Mouse (Mus musculus) liver, embryonic 14.5 days (tissue): ENCODE data around the gene Sncb. TPM values are rescaled to one million over a fixed set of nuclear protein-coding genes. Genes with fewer than 3 reads are reported as not detected.

ENCODE experiments used
- ATAC-seq: fragments of 200-750 bp; cut with Nextera tagmentation; 2 replicates; pipeline ENCODE4 v1.8.0; 2017; ENCODE audit warnings: moderate number of reproducible peaks, mild to moderate bottlenecking, moderate library complexity; ENCODE audit not compliant: insufficient read depth
- DNase-seq, 3 experiments: peaks; one replicate each; pipeline ENCODE4 v3.0.0-alpha.2; 2012 to 2013; ENCODE audit warnings: low read depth in 3 of 3, low spot score in 3 of 3
- H3K27ac ChIP-seq: fragments of 300-500 bp; sonication (generic); 2 replicates; pipeline ENCODE4 v1.5.1; 2014; ENCODE audit warnings: moderate library complexity, mild to moderate bottlenecking, control low read depth, inconsistent platforms
- H3K27me3 ChIP-seq: fragments of 300-500 bp; sonication (generic); 2 replicates; pipeline ENCODE4 v1.6.1; 2014; ENCODE audit warnings: mild to moderate bottlenecking, low read length, moderate library complexity; ENCODE audit not compliant: control insufficient read depth, insufficient read depth
- H3K36me3 ChIP-seq: fragments of 300-500 bp; sonication (generic); replicated peaks from 2 replicates; pipeline ENCODE4 v1.6.1; 2014; ENCODE audit warnings: low read depth; ENCODE audit not compliant: control insufficient read depth, insufficient read depth
- H3K4me1 ChIP-seq, 2 experiments: fragments of 200-500 bp in 1 of 2; fragments of 300-500 bp in 1 of 2; sonication (generic) in 1 of 2; replicated peaks; 2 replicates each; pipeline ENCODE4 v1.6.1; 2012 to 2014; ENCODE audit warnings: antibody characterized with exemption in 1 of 2, inconsistent platforms in 1 of 2, low read length in 1 of 2; ENCODE audit not compliant: control insufficient read depth in 2 of 2, insufficient read depth in 2 of 2
- H3K4me2 ChIP-seq: fragments of 300-500 bp; sonication (generic); 2 replicates; pipeline ENCODE4 v1.6.1; 2014; ENCODE audit warnings: low read depth, mild to moderate bottlenecking, control low read depth, moderate library complexity
- H3K4me3 ChIP-seq, 2 experiments: fragments of 200-500 bp in 1 of 2; fragments of 300-500 bp in 1 of 2; sonication (generic) in 1 of 2; 2 replicates each; pipeline ENCODE4 v1.5.1; 2012 to 2014; ENCODE audit warnings: low read depth in 2 of 2, low read length in 2 of 2, mild to moderate bottlenecking in 2 of 2, control low read depth in 1 of 2, inconsistent platforms in 1 of 2, moderate library complexity in 1 of 2; ENCODE audit not compliant: insufficient read depth in 1 of 2
- H3K9ac ChIP-seq: fragments of 300-500 bp; sonication (generic); replicated peaks from 2 replicates; pipeline ENCODE4 v1.6.1; 2014; ENCODE audit warnings: mild to moderate bottlenecking, control low read depth, moderate library complexity
- H3K9me3 ChIP-seq: fragments of 300-500 bp; sonication (generic); 2 replicates; pipeline ENCODE4 v1.6.1; 2016; ENCODE audit warnings: low read length, mixed read lengths; ENCODE audit not compliant: control insufficient read depth
- CTCF ChIP-seq: IDR thresholded peaks from 2 replicates; pipeline ENCODE4 v1.5.1; 2016; ENCODE audit warnings: antibody characterized with exemption, low read depth, control low read depth
- EP300 ChIP-seq: IDR thresholded peaks from 2 replicates; pipeline ENCODE4 v1.6.1; 2016; ENCODE audit warnings: antibody characterized with exemption, low read depth
- WGBS: fragments of 180-500 bp; shearing (Covaris S2); extraction: QIAGEN DNeasy Blood & Tissue Kit; methylation state at CpG from one replicate; pipeline ENCODE4 v1.1.7; 2014; ENCODE audit not compliant: insufficient replicate concordance; 5-methylcytosine and 5-hydroxymethylcytosine counted together
- polyA plus RNA-seq, 2 experiments: library from polyadenylated mRNA; depleted of rRNA in 1 of 2; stranded (reverse) in 1 of 2; unstranded in 1 of 2; fragments of >200 nt; fragmentation: Nextera tagmentation in 1 of 2; extraction: Ambion mirVana in 1 of 2; gene quantifications; 2 replicates each; pipeline versions ENCODE4 v1.2.1 to v1.2.3; 2012 to 2014

Sncb gene
- polyA plus RNA-seq, 2 experiments, result 0.02 TPM; not detected in 1

DNA sequence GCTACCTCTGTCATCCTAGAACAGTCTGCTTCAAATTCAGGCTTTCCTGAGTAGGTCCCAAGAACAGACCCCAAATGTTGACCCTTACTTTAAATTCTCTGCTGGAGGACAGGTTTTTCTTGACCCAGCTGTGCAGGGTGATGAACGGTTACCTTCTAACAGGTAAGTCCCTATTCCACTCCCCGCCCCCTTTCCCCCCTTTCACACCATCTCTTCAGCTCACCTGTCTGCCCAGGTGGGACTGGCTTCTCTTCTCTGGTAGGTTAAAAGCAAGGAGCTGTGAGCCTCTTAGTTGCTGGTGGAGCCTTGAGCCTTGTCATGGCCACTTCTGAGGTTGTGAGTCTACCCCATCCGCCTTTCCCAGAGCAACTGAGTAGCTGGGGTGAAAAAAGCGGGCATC lies 17.3 kb upstream of the Sncb start, which contains the start of gene Eif4e1b:
Gene Eif4e1b, plus strand, starts transcription at position 301 of the 400 bp plus-strand sequence.
- TF ChIP-seq EP300 (no peak), CTCF (no peak)

DNA sequence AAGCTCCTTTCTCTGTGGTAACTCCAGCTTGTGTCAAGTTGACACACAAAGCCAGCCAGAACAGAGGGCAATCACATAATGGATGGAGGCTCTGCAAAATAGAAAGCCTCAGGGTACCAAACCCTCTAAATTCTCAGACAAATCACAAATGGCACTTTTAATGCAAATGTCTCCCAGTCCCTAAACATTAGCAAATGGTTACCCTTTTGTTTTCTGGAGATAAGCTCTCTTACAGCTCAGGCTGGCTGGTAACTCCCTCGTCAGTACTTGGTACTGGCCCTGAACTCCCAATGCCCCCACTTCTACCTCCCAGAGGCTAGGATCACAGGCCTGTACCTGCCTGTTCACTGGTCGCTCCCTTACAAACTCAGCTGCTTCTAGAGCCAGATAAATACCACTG lies 16.8 kb upstream of the Sncb start:
- 31% methylated on average over 2 of the region's 2 CpGs for WGBS
- H3K4me2 ChIP-seq, result no peak overlapping the region
- no peaks in the 10 kb centered on the region for H3K27me3 ChIP-seq
- no peak overlapping the region for H3K27ac ChIP-seq
- no peaks in the 10 kb centered on the region for H3K9me3 ChIP-seq
- ATAC-seq, result no peak
- DNase-seq, result no peak
- H3K4me3 ChIP-seq, result no peak overlapping the region
- no peaks in the 10 kb centered on the region for H3K36me3 ChIP-seq
- no peak overlapping the region for H3K9ac ChIP-seq
- H3K4me1 ChIP-seq, result no peaks in the 10 kb centered on the region
- TF ChIP-seq CTCF (no peak), EP300 (no peak)

More for the DNA sequence above, 17.3 kb upstream of the Sncb start, which contains the start of gene Eif4e1b:
- H3K9ac ChIP-seq, result no peak within 1 kb of the TSS
- no peaks in the 10 kb centered on the region for H3K27me3 ChIP-seq
- H3K4me3 ChIP-seq, result no peak within 1 kb of the TSS
- H3K4me1 ChIP-seq, result no peaks in the 10 kb centered on the region
- ATAC-seq (no peak), DNase-seq (no peak)
- H3K36me3 ChIP-seq, result no peaks in the 10 kb centered on the region
- no peak within 1 kb of the TSS for H3K27ac ChIP-seq
- H3K4me2 ChIP-seq, result no peak within 1 kb of the TSS
- WGBS, result 52% methylated on average over 4 of the region's 4 CpGs
- no peaks in the 10 kb centered on the region for H3K9me3 ChIP-seq

DNA sequence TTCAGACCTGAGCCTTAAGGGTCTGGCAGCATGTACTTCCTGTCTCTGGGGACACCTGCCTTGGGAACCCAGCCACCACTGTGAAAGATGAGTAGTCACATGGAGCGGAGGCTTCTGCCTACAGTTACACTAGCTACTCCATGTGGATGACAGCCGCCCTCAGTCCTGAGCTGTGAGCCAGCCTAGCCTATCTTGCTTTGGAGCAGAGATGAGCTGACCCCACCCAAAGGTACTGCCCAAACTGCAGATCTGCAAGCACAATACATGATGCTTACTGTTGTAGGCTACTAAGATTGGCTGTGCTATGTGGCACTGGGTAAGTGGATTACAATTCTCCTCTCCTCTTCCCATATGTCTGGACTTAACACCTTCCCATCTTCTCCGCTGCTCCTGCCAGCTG lies 14.7 kb upstream of the Sncb start:
- ATAC-seq (no peak), DNase-seq (no peak)
- Histone ChIP-seq H3K9ac (no peak overlapping the region), H3K4me2 (no peak overlapping the region), H3K4me1 (no peaks in the 10 kb centered on the region), H3K4me3 (no peak overlapping the region), H3K9me3 (no peaks in the 10 kb centered on the region), H3K27ac (no peak overlapping the region), H3K36me3 (no peaks in the 10 kb centered on the region), H3K27me3 (no peaks in the 10 kb centered on the region)
- 65% methylated on average over 3 of the region's 3 CpGs for WGBS
- no peak for TF ChIP-seq CTCF
- no peak for TF ChIP-seq EP300

DNA sequence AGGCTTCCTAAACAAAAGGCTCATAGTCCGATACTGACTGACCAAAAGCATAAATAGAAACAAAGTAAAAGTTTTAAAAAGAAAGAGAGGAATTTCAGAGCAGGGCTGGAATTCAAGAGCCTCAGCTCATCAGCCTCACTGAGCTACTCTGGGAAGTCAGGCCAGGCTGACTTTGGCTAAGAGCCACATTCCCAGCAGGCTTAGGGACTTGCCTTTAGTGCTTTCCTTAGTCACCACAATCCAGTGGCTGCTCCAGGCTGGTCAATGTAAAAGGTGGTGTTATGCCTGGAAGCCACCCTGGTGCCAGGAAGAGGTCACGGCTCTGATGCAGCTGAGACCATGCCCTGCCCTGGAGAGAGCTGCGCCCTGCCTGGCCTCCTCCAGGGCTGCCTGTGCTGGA lies 14.2 kb upstream of the Sncb start:
- ATAC-seq (no peak), DNase-seq (no peak)
- no peak overlapping the region for H3K9ac ChIP-seq

DNA sequence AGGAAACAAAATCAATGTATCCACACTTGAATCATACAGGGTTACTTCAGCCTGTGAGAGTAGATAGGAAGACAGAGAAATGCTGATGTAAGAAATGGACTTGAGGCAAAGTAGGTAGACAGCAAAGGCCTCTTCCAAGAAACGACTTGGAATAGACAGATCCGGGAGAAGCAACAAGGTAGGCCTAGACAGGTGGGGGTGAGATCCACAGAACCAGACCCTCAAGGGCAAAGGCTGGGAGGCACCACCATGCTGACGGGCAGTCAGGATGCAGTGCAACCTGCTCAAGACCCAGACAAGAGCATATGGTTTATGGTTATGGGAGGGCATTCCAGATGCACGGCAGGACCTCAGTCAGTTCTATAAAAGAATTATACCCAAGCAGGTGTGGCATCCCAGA lies 617 bp upstream of the Sncb start:
- Histone ChIP-seq H3K9ac (no peak overlapping the region), H3K4me2 (no peak overlapping the region), H3K36me3 (no peaks in the 10 kb centered on the region), H3K9me3 (no peaks in the 10 kb centered on the region), H3K4me1 (no peaks in the 10 kb centered on the region), H3K27ac (no peak overlapping the region), H3K27me3 (peaks cover 24% of the 10 kb centered on the region), H3K4me3 (no peak overlapping the region)
- TF ChIP-seq CTCF (no peak), EP300 (no peak)
- 64% methylated on average over 4 of the region's 4 CpGs for WGBS
- ATAC-seq (no peak), DNase-seq (no peak)

More for the DNA sequence above, 14.2 kb upstream of the Sncb start:
- TF ChIP-seq EP300 (no peak), CTCF (no peak)
- no peak overlapping the region for H3K4me2 ChIP-seq
- no peak overlapping the region for H3K4me3 ChIP-seq
- H3K36me3 ChIP-seq, result no peaks in the 10 kb centered on the region
- H3K27ac ChIP-seq, result no peak overlapping the region
- WGBS, result 77% methylated on average over 3 of the region's 3 CpGs
- no peaks in the 10 kb centered on the region for H3K4me1 ChIP-seq
- H3K9me3 ChIP-seq, result no peaks in the 10 kb centered on the region
- no peaks in the 10 kb centered on the region for H3K27me3 ChIP-seq
